Mouse (Mus musculus): Measurements from ENCODE around the gene Cacna1d. TPM values are rescaled to one million over a fixed set of nuclear protein-coding genes. Genes with fewer than 3 reads are reported as not detected.

The Cacna1d gene
- polyA plus RNA-seq, 1 experiment from 2014 or later, result 13.5 TPM

GRCm38 (mm10) chr14:30079729-30080128 is 411.5 kb downstream of the Cacna1d start:
- Histone ChIP-seq H3K4me3 (replicated peaks; ENCODE audit: low read length) (no peak overlapping the region), H3K27me3 (ENCODE audit: control insufficient read depth, insufficient read depth, low read length) (no peaks in the 10 kb centered on the region), H3K4me2 (replicated peaks) (no peak overlapping the region), H3K9me3 (ENCODE audit: control insufficient read depth, low read length) (no peaks in the 10 kb centered on the region), H3K27ac (no peak overlapping the region), H3K4me1 (replicated peaks; ENCODE audit: control insufficient read depth, insufficient read depth, low read length) (no peaks in the 10 kb centered on the region), H3K9ac (no peak overlapping the region), H3K36me3 (replicated peaks; ENCODE audit: control insufficient read depth, insufficient read depth) (peaks cover 16% of the 10 kb centered on the region; the same call in 1 of the 2 replicates)
- WGBS, result 88% methylated on average over 4 of the region's 4 CpGs
- DNase-seq (ENCODE audit: low spot score) (no peak), ATAC-seq (ENCODE audit: low FRiP score) (no peak)

- Histone ChIP-seq H3K4me2 (replicated peaks) (no peak overlapping the region), H3K4me1 (replicated peaks; ENCODE audit: control insufficient read depth, insufficient read depth, low read length) (no peaks in the 10 kb centered on the region), H3K36me3 (replicated peaks; ENCODE audit: control insufficient read depth, insufficient read depth) (peaks cover 28% of the 10 kb centered on the region; the same call in 1 of the 2 replicates), H3K27me3 (ENCODE audit: control insufficient read depth, insufficient read depth, low read length) (no peaks in the 10 kb centered on the region), H3K9ac (no peak overlapping the region), H3K4me3 (replicated peaks; ENCODE audit: low read length) (no peak overlapping the region), H3K27ac (no peak overlapping the region), H3K9me3 (ENCODE audit: control insufficient read depth, low read length) (no peaks in the 10 kb centered on the region)
- DNase-seq (ENCODE audit: low spot score) (no peak), ATAC-seq (ENCODE audit: low FRiP score) (no peak)
- WGBS, result 75% methylated on average over 15 of the region's 15 CpGs
Observed at GRCm38 (mm10) chr14:30078115-30078808, 413.0 kb downstream of the Cacna1d start.

GRCm38 (mm10) chr14:30075268-30075887 is 415.9 kb downstream of the Cacna1d start:
- no peak for ATAC-seq (ENCODE audit: low FRiP score)
- no peaks in the 10 kb centered on the region for H3K9me3 ChIP-seq (ENCODE audit: control insufficient read depth, low read length)
- 82% methylated on average over 7 of the region's 7 CpGs for WGBS

GRCm38 (mm10) chr14:30068566-30068965 is 422.7 kb downstream of the Cacna1d start:
- peaks cover 16% of the 10 kb centered on the region for H3K36me3 ChIP-seq (replicated peaks; ENCODE audit: control insufficient read depth, insufficient read depth)
- no peak overlapping the region for H3K9ac ChIP-seq
- DNase-seq (ENCODE audit: low spot score), result no peak
- no peaks in the 10 kb centered on the region for H3K27me3 ChIP-seq (ENCODE audit: control insufficient read depth, insufficient read depth, low read length)
- H3K4me2 ChIP-seq (replicated peaks), result no peak overlapping the region
- H3K27ac ChIP-seq, result no peak overlapping the region
- no peaks in the 10 kb centered on the region for H3K9me3 ChIP-seq (ENCODE audit: control insufficient read depth, low read length)
- ATAC-seq (ENCODE audit: low FRiP score), result no peak
- no peaks in the 10 kb centered on the region for H3K4me1 ChIP-seq (replicated peaks; ENCODE audit: control insufficient read depth, insufficient read depth, low read length)
- WGBS, result 68% methylated on average over 3 of the region's 3 CpGs
- H3K4me3 ChIP-seq (replicated peaks; ENCODE audit: low read length), result no peak overlapping the region

More at GRCm38 (mm10) chr14:30075268-30075887, 415.9 kb downstream of the Cacna1d start:
- Histone ChIP-seq H3K27me3 (ENCODE audit: control insufficient read depth, insufficient read depth, low read length) (no peaks in the 10 kb centered on the region), H3K4me1 (replicated peaks; ENCODE audit: control insufficient read depth, insufficient read depth, low read length) (no peaks in the 10 kb centered on the region), H3K4me2 (replicated peaks) (no peak overlapping the region), H3K27ac (no peak overlapping the region), H3K4me3 (replicated peaks; ENCODE audit: low read length) (no peak overlapping the region), H3K36me3 (replicated peaks; ENCODE audit: control insufficient read depth, insufficient read depth) (peaks cover 35% of the 10 kb centered on the region), H3K9ac (no peak overlapping the region)
- no peak for DNase-seq (ENCODE audit: low spot score)

GRCm38 (mm10) chr14:30066752-30067151 is 424.5 kb downstream of the Cacna1d start:
- no peaks in the 10 kb centered on the region for H3K9me3 ChIP-seq (ENCODE audit: control insufficient read depth, low read length)
- 84% methylated on average over 12 of the region's 12 CpGs for WGBS
- H3K27ac ChIP-seq, result no peak overlapping the region
- no peaks in the 10 kb centered on the region for H3K27me3 ChIP-seq (ENCODE audit: control insufficient read depth, insufficient read depth, low read length)
- no peak for DNase-seq (ENCODE audit: low spot score)
- H3K9ac ChIP-seq, result no peak overlapping the region
- no peaks in the 10 kb centered on the region for H3K4me1 ChIP-seq (replicated peaks; ENCODE audit: control insufficient read depth, insufficient read depth, low read length)
- H3K4me2 ChIP-seq (replicated peaks), result no peak overlapping the region
- peaks cover 12% of the 10 kb centered on the region; the same call in 1 of the 2 replicates for H3K36me3 ChIP-seq (replicated peaks; ENCODE audit: control insufficient read depth, insufficient read depth)
- no peak overlapping the region for H3K4me3 ChIP-seq (replicated peaks; ENCODE audit: low read length)
- ATAC-seq (ENCODE audit: low FRiP score), result no peak

GRCm38 (mm10) chr14:30064864-30065263 is 426.4 kb downstream of the Cacna1d start:
- ATAC-seq (ENCODE audit: low FRiP score) (no peak), DNase-seq (ENCODE audit: low spot score) (no peak)
- 82% methylated on average over 2 of the region's 2 CpGs for WGBS
- no peaks in the 10 kb centered on the region for H3K9me3 ChIP-seq (ENCODE audit: control insufficient read depth, low read length)
- H3K27ac ChIP-seq, result no peak overlapping the region
- no peak overlapping the region for H3K9ac ChIP-seq
- H3K4me1 ChIP-seq (replicated peaks; ENCODE audit: control insufficient read depth, insufficient read depth, low read length), result no peaks in the 10 kb centered on the region
- H3K4me2 ChIP-seq (replicated peaks), result no peak overlapping the region
- H3K27me3 ChIP-seq (ENCODE audit: control insufficient read depth, insufficient read depth, low read length), result no peaks in the 10 kb centered on the region
- no peaks in the 10 kb centered on the region; the same call in 1 of the 2 replicates for H3K36me3 ChIP-seq (replicated peaks; ENCODE audit: control insufficient read depth, insufficient read depth)
- H3K4me3 ChIP-seq (replicated peaks; ENCODE audit: low read length), result no peak overlapping the region

GRCm38 (mm10) chr14:30056031-30056766 is 435.1 kb downstream of the Cacna1d start:
- Histone ChIP-seq H3K9ac (no peak overlapping the region), H3K4me1 (replicated peaks; ENCODE audit: control insufficient read depth, insufficient read depth, low read length) (peaks cover 11% of the 10 kb centered on the region; the same call in 1 of the 2 replicates), H3K27me3 (ENCODE audit: control insufficient read depth, insufficient read depth, low read length) (no peaks in the 10 kb centered on the region), H3K4me3 (replicated peaks; ENCODE audit: low read length) (no peak overlapping the region), H3K36me3 (replicated peaks; ENCODE audit: control insufficient read depth, insufficient read depth) (no peaks in the 10 kb centered on the region), H3K4me2 (replicated peaks) (no peak overlapping the region), H3K9me3 (ENCODE audit: control insufficient read depth, low read length) (no peaks in the 10 kb centered on the region), H3K27ac (peak overlapping the region; percentile 69)
- peak; percentile 91 for ATAC-seq (ENCODE audit: low FRiP score)
- peak; percentile 71 for DNase-seq (ENCODE audit: low spot score)
- WGBS, result 37% methylated on average over 13 of the region's 13 CpGs

- no peak overlapping the region for H3K9ac ChIP-seq
- 78% methylated on average over 7 of the region's 7 CpGs for whole genome bisulfite sequencing
- H3K27ac ChIP-seq, result no peak overlapping the region
- no peaks in the 10 kb centered on the region for H3K36me3 ChIP-seq (replicated peaks; ENCODE audit: control insufficient read depth, insufficient read depth)
- H3K9me3 ChIP-seq (ENCODE audit: control insufficient read depth, low read length), result no peaks in the 10 kb centered on the region
- no peak overlapping the region for H3K4me3 ChIP-seq (replicated peaks; ENCODE audit: low read length)
- DNase-seq (ENCODE audit: low spot score) (no peak), ATAC-seq (ENCODE audit: low FRiP score) (no peak)
- H3K4me2 ChIP-seq (replicated peaks), result no peak overlapping the region
- H3K27me3 ChIP-seq (ENCODE audit: control insufficient read depth, insufficient read depth, low read length), result no peaks in the 10 kb centered on the region
- peaks cover 11% of the 10 kb centered on the region; the same call in 1 of the 2 replicates for H3K4me1 ChIP-seq (replicated peaks; ENCODE audit: control insufficient read depth, insufficient read depth, low read length)
Observed at GRCm38 (mm10) chr14:30054922-30055321, 436.3 kb downstream of the Cacna1d start.

- no peak for ATAC-seq (ENCODE audit: low FRiP score)
- Histone ChIP-seq H3K9ac (no peak overlapping the region), H3K36me3 (replicated peaks; ENCODE audit: control insufficient read depth, insufficient read depth) (no peaks in the 10 kb centered on the region), H3K4me3 (replicated peaks; ENCODE audit: low read length) (no peak overlapping the region), H3K4me2 (replicated peaks) (no peak overlapping the region), H3K4me1 (replicated peaks; ENCODE audit: control insufficient read depth, insufficient read depth, low read length) (no peaks in the 10 kb centered on the region), H3K9me3 (ENCODE audit: control insufficient read depth, low read length) (no peaks in the 10 kb centered on the region), H3K27ac (no peak overlapping the region), H3K27me3 (ENCODE audit: control insufficient read depth, insufficient read depth, low read length) (no peaks in the 10 kb centered on the region)
- DNase-seq (ENCODE audit: low spot score), result no peak
- 88% methylated on average over 8 of the region's 8 CpGs for WGBS
Observed at GRCm38 (mm10) chr14:30050280-30050679, 441.0 kb downstream of the Cacna1d start.

Measured in hindbrain, embryonic 14.5 days (tissue).